Comparison of ENCODE assay signal across 8 mouse cellular contexts in the genomic region with DNA sequence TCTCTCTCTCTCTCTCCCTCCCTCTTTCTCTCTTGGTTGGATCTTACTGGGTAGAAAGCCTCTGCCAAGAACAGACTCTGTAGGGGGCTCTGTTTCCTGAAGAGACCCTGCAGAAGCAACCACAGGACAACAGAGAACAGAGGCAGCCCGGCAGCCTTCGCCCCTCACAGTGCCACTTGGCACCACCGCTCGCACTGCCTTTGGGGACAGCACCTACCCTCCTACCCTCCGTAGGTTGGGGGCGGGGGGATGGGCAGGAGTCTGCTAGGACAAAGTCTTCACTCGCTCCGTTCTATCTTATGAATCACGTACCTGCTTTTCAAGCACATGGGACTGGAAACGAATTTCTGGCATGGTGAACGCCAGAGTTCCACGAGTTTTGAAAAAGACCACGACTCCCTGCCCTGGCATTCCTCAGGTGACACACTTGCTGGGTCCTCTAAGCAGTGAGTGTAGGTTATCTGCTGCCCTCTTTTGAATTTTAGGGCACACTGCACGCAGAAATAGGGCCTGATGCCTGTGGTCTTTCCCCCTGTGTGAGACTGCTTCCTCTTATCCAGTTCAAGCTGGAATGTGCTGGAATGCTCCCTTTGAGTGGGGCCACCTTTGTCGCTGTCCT. TPM values are rescaled to one million over a fixed set of nuclear protein-coding genes. Genes with fewer than 3 reads are reported as not detected.
A peak's percentile ranks its signal among the peaks of the same experiment; 100 is the strongest.
DNase-seq lines count a peak whose midpoint lies in the region; ATAC-seq and TF ChIP-seq lines count a peak whose summit lies in the region.

No protein-coding gene starts in this region.

- H3K4me1 ChIP-seq in hindbrain, embryonic 16.5 days (ENCODE audit: control insufficient read depth, insufficient read depth, low read depth, low read length) = peaks cover 15% of the 10 kb centered on the region

- 0 out of 2 replicates have a peak overlapping the region, but pooled peaks have one; percentile 2 for H3K4me3 ChIP-seq in hindbrain, embryonic 16.5 days (ENCODE audit: low read length)
- H3K4me3 ChIP-seq in left cerebral cortex, adult 2 months = no peak overlapping the region

- no peaks in the 10 kb centered on the region for H3K9me3 ChIP-seq in hindbrain, embryonic 16.5 days (ENCODE audit: control insufficient read depth, low read length)

- ATAC-seq in frontal cortex, adult (ENCODE audit: low TSS enrichment) = peak; percentile 70; the same call in 1 of the 2 replicates
- peak; percentile 84 for ATAC-seq in hindbrain, embryonic 16.5 days

- H3K36me3 ChIP-seq in hindbrain, embryonic 16.5 days (ENCODE audit: control insufficient read depth, insufficient read depth, low read length) = no peaks in the 10 kb centered on the region

- TF ChIP-seq CTCF in left cerebral cortex, adult 2 months (IDR thresholded peaks at IDR 0.05) = peak; percentile 76

- peak; percentile 35 for DNase-seq in MN1 (ENCODE audit: low spot score)
- DNase-seq in cerebellum, adult 9-10 months = peak; percentile 18
- DNase-seq in left cerebral cortex, adult 2 months (ENCODE audit: extremely low spot score in 1 of 2, low spot score in 2 of 2) = peak; percentile 29 to 34
- peak; percentile 41 for DNase-seq in lung, postnatal 25 days (ENCODE audit: low spot score)
- peak; percentile 27 for DNase-seq in right cerebral cortex, postnatal 25 days
- no peak for DNase-seq in T-cell, adult 2 months (ENCODE audit: low spot score)

- H3K27me3 ChIP-seq in hindbrain, embryonic 16.5 days (replicated peaks; ENCODE audit: control insufficient read depth, insufficient read depth, low read length) = no peaks in the 10 kb centered on the region

- no peak overlapping the region for H3K9ac ChIP-seq in hindbrain, embryonic 16.5 days (ENCODE audit: low read depth, low read length)

- 6% methylated on average over 15 of the region's 15 CpGs for WGBS in hindbrain, embryonic 16.5 days

- H3K4me2 ChIP-seq in hindbrain, embryonic 16.5 days (ENCODE audit: low read length) = peak overlapping the region; percentile 50

- no peak overlapping the region for H3K27ac ChIP-seq in hindbrain, embryonic 16.5 days (ENCODE audit: low read depth, low read length)
- no peak overlapping the region for H3K27ac ChIP-seq in left cerebral cortex, adult 2 months

- intact Hi-C loops in left cerebral cortex, adult 2 months (cut with DNase I) = loop anchor here (2.0 to 5.0 kb wide), 4 partner anchors 436 to 971 kb away; no protein-coding TSS in a partner anchor

RNA-seq across cellular contexts. Expression of a gene that starts 12.5 kb away (rescaled TPM):
- polyA plus RNA-seq in hindbrain, embryonic 16.5 days (2015; fragmentation: Nextera tagmentation; extraction: Ambion mirVana) = 20.2 and 59.5 TPM in 2 replicates
- total RNA-seq in left cerebral cortex, adult 2 months (2021) = 10 to 100 TPM; 39.1 to 47.2 TPM
